ENCODE assay signal across 8 mouse cellular contexts in genomic region chr5:24729797-24730487, GRCm38 (mm10). TPM values are rescaled to one million over a fixed set of nuclear protein-coding genes. Genes with fewer than 3 reads are reported as not detected.
A peak's percentile ranks its signal among the peaks of the same experiment; 100 is the strongest.
DNase-seq lines count a peak whose midpoint lies in the region; ATAC-seq lines count a peak whose summit lies in the region.

No protein-coding gene starts in this region.

- H3K9me3 ChIP-seq in kidney, embryonic 16.5 days (ENCODE audit: low read length): no peaks in the 10 kb centered on the region
- no peaks in the 10 kb centered on the region for H3K9me3 ChIP-seq in embryonic facial prominence, embryonic 12.5 days
- no peaks in the 10 kb centered on the region for H3K9me3 ChIP-seq in intestine, embryonic 16.5 days (ENCODE audit: control insufficient read depth, low read length)
- no peaks in the 10 kb centered on the region for H3K9me3 ChIP-seq in neural tube, embryonic 11.5 days (ENCODE audit: control insufficient read depth, low read length)

- H3K9ac ChIP-seq in kidney, embryonic 16.5 days (replicated peaks; ENCODE audit: low read length): peak overlapping the region; percentile 90
- H3K9ac ChIP-seq in embryonic facial prominence, embryonic 12.5 days: peak overlapping the region; percentile 95
- peak overlapping the region; percentile 75 for H3K9ac ChIP-seq in intestine, embryonic 16.5 days (ENCODE audit: low read depth, low read length)
- peak overlapping the region; percentile 61 for H3K9ac ChIP-seq in neural tube, embryonic 11.5 days (ENCODE audit: low read length)

- peak overlapping the region; percentile 88 for H3K4me2 ChIP-seq in kidney, embryonic 16.5 days (replicated peaks; ENCODE audit: low read depth, low read length)
- H3K4me2 ChIP-seq in embryonic facial prominence, embryonic 12.5 days (replicated peaks): peak overlapping the region; percentile 89
- H3K4me2 ChIP-seq in intestine, embryonic 16.5 days (ENCODE audit: low read depth, low read length): peak overlapping the region; percentile 95
- H3K4me2 ChIP-seq in neural tube, embryonic 11.5 days (ENCODE audit: low read depth): peak overlapping the region; percentile 54

- peak overlapping the region; percentile 76 for H3K27ac ChIP-seq in kidney, embryonic 16.5 days (ENCODE audit: low read length)
- H3K27ac ChIP-seq in embryonic facial prominence, embryonic 12.5 days: peak overlapping the region; percentile 92
- H3K27ac ChIP-seq in intestine, embryonic 16.5 days (ENCODE audit: low read length): 0 out of 2 replicates have a peak overlapping the region, but pooled peaks have one; percentile 4
- no peak overlapping the region for H3K27ac ChIP-seq in neural tube, embryonic 11.5 days (ENCODE audit: low read depth, low read length)

- no peaks in the 10 kb centered on the region for H3K27me3 ChIP-seq in kidney, embryonic 16.5 days (ENCODE audit: insufficient read depth, low read length)
- H3K27me3 ChIP-seq in embryonic facial prominence, embryonic 12.5 days: no peaks in the 10 kb centered on the region
- no peaks in the 10 kb centered on the region; the same call in 1 of the 2 replicates for H3K27me3 ChIP-seq in intestine, embryonic 16.5 days (replicated peaks; ENCODE audit: control insufficient read depth, insufficient read depth, low read length)
- peaks cover 28% of the 10 kb centered on the region for H3K27me3 ChIP-seq in neural tube, embryonic 11.5 days (ENCODE audit: control insufficient read depth, insufficient read depth, low read length)

- WGBS in kidney, embryonic 16.5 days: 1% methylated on average over 45 of the region's 49 CpGs
- under 1% methylated on average over 49 of the region's 49 CpGs for WGBS in embryonic facial prominence, embryonic 12.5 days
- WGBS in intestine, embryonic 16.5 days: 1% methylated on average over 49 of the region's 49 CpGs
- 1% methylated on average over 49 of the region's 49 CpGs for WGBS in neural tube, embryonic 11.5 days

- DNase-seq in kidney, postnatal 14 days: no peak
- DNase-seq in neural tube, embryonic 11.5 days (ENCODE audit: low spot score): no peak
- DNase-seq in right cerebral cortex, adult 2 months (ENCODE audit: low spot score in 2 of 2): no peak
- DNase-seq in layer of hippocampus, postnatal 36 days: no peak
- DNase-seq in ovary, adult 18-20 months (ENCODE audit: low spot score): no peak

- no peaks in the 10 kb centered on the region for H3K36me3 ChIP-seq in kidney, embryonic 16.5 days (ENCODE audit: insufficient read depth, low read length)
- peaks cover 13% of the 10 kb centered on the region for H3K36me3 ChIP-seq in embryonic facial prominence, embryonic 12.5 days
- no peaks in the 10 kb centered on the region for H3K36me3 ChIP-seq in intestine, embryonic 16.5 days (ENCODE audit: control insufficient read depth, insufficient read depth, low read length)
- H3K36me3 ChIP-seq in neural tube, embryonic 11.5 days (ENCODE audit: control insufficient read depth, insufficient read depth, low read length): no peaks in the 10 kb centered on the region

- peaks cover 53% of the 10 kb centered on the region for H3K4me1 ChIP-seq in kidney, embryonic 16.5 days (ENCODE audit: insufficient read depth, low read length)
- peaks cover 55% of the 10 kb centered on the region for H3K4me1 ChIP-seq in embryonic facial prominence, embryonic 12.5 days
- peaks cover 37% of the 10 kb centered on the region for H3K4me1 ChIP-seq in intestine, embryonic 16.5 days (ENCODE audit: control insufficient read depth, insufficient read depth, low read length)
- H3K4me1 ChIP-seq in neural tube, embryonic 11.5 days (ENCODE audit: control insufficient read depth, insufficient read depth, low read length): peaks cover 7% of the 10 kb centered on the region

- ATAC-seq in kidney, embryonic 16.5 days (ENCODE audit: low FRiP score, low TSS enrichment): peak; percentile 20
- ATAC-seq in embryonic facial prominence, embryonic 12.5 days (ENCODE audit: insufficient number of reproducible peaks, insufficient read depth, low FRiP score, low TSS enrichment): no peak; the same call in 1 of the 2 replicates
- ATAC-seq in intestine, embryonic 16.5 days: peak; percentile 24
- ATAC-seq in neural tube, embryonic 11.5 days (ENCODE audit: insufficient read depth, low FRiP score, low TSS enrichment): no peak

- H3K4me3 ChIP-seq in kidney, embryonic 16.5 days (ENCODE audit: low read length): peak overlapping the region; percentile 72
- H3K4me3 ChIP-seq in embryonic facial prominence, embryonic 12.5 days: peak overlapping the region; percentile 87
- H3K4me3 ChIP-seq in intestine, embryonic 16.5 days (ENCODE audit: low read length): peak overlapping the region; percentile 61
- H3K4me3 ChIP-seq in neural tube, embryonic 11.5 days (ENCODE audit: low read depth, low read length): peak overlapping the region; percentile 45

RNA-seq across cellular contexts. Expression of gene Wdr86, which starts 0.6 kb away (rescaled TPM):
- polyA plus RNA-seq in kidney, embryonic 16.5 days (2015; fragmentation: Nextera tagmentation; extraction: Ambion mirVana): 35.4 and 35.9 TPM in 2 replicates
- polyA plus RNA-seq in embryonic facial prominence, embryonic 12.5 days (2016; fragmentation: Nextera tagmentation; extraction: Ambion mirVana): 69.7 and 78.3 TPM in 2 replicates
- 6.8 and 8.4 TPM in 2 replicates for polyA plus RNA-seq in intestine, embryonic 16.5 days (2015; fragmentation: Nextera tagmentation; extraction: Ambion mirVana)
- 14.2 and 16.9 TPM in 2 replicates for polyA plus RNA-seq in neural tube, embryonic 11.5 days (2014; fragmentation: Nextera tagmentation; extraction: Ambion mirVana)
- total RNA-seq in layer of hippocampus, postnatal 36 days (2021): 1 to 10 TPM in 1 of 2 experiments, under 1 TPM in 1; 0.22 to 1.5 TPM

RNA-seq across cellular contexts. Expression of gene Crygn, which starts 27.9 kb away (rescaled TPM):
- polyA plus RNA-seq in kidney, embryonic 16.5 days (2015; fragmentation: Nextera tagmentation; extraction: Ambion mirVana): 1.5 and 3.9 TPM in 2 replicates
- 6.5 and 18.4 TPM in 2 replicates for polyA plus RNA-seq in embryonic facial prominence, embryonic 12.5 days (2016; fragmentation: Nextera tagmentation; extraction: Ambion mirVana)
- polyA plus RNA-seq in intestine, embryonic 16.5 days (2015; fragmentation: Nextera tagmentation; extraction: Ambion mirVana): 1.0 and 1.4 TPM in 2 replicates
- not detected in 2 replicates for polyA plus RNA-seq in neural tube, embryonic 11.5 days (2014; fragmentation: Nextera tagmentation; extraction: Ambion mirVana)
- total RNA-seq in layer of hippocampus, postnatal 36 days (2021): under 1 TPM; 0.53 to 0.95 TPM

RNA-seq across cellular contexts. Expression of gene Nub1, which starts 44.6 kb away (rescaled TPM):
- polyA plus RNA-seq in kidney, embryonic 16.5 days (2015; fragmentation: Nextera tagmentation; extraction: Ambion mirVana): 39.9 and 43.3 TPM in 2 replicates
- polyA plus RNA-seq in embryonic facial prominence, embryonic 12.5 days (2016; fragmentation: Nextera tagmentation; extraction: Ambion mirVana): 33.9 and 34.0 TPM in 2 replicates
- polyA plus RNA-seq in intestine, embryonic 16.5 days (2015; fragmentation: Nextera tagmentation; extraction: Ambion mirVana): 26.7 and 28.1 TPM in 2 replicates
- 40.5 and 41.8 TPM in 2 replicates for polyA plus RNA-seq in neural tube, embryonic 11.5 days (2014; fragmentation: Nextera tagmentation; extraction: Ambion mirVana)
- 10 to 100 TPM; 63.3 to 65.9 TPM for total RNA-seq in layer of hippocampus, postnatal 36 days (2021)

Comparison
In these comparisons a context has a peak if more than half of its experiments do, and no peak if none do; other contexts are left out.
1. ATAC-seq: peak in kidney, embryonic 16.5 days (single experiment) and intestine, embryonic 16.5 days (single experiment); none in embryonic facial prominence, embryonic 12.5 days (single experiment) and neural tube, embryonic 11.5 days (single experiment).
2. Peak in every context shown above with its lines, with median percentiles within 50 percentile points of each other: H3K4me2 ChIP-seq, H3K4me3 ChIP-seq and H3K9ac ChIP-seq.